Mouse (Mus musculus): ENCODE results near the gene Pygo2.

DNA sequence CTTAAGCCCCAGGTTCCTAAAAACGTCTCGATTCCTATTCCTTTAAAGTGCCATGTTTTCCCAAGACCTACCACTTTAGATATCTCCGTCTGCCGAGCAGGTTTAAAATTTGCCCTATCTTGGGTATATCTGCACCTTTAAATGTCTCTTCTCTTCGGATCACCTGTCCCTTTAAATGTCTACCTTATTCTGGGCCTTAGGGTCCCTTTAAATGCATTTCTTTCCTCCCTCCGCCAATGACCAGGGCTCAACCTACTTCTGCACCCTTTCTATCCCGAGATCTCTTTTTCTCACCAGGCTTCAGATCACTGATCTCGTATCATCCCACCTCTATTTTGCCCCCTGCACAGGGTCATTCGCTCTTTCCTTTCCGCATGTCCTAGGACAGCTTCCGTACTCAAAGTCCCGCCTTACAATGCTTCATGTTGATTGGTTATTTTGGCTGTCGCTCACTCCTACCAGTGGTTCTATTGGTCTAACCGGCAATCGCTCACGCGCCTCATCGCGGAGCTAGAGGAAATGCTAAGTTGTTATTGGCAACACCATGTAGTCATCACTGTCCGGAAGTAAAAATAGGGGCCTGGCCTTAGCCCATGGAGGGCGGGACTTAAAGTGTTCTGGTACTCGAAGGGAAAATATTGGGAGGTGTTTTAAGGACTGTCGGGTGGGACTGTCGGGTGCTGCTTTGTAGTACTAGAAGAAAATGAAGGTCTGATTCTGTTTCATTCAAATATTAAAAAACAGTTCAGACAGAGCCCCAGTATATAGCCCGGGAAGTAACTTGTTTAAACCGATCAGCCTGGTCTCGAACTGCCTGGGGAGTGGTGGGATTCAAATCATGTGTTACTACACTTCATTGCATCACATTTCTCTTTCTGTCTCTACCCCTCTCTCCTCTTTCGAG, 18.3 kb upstream of the Pygo2 start, which contains the start of gene Flad1:
- TF ChIP-seq CTCF (IDR thresholded peaks at IDR 0.05; ENCODE audit: insufficient read depth, low read depth, low read length), result no peak
- no peak for TF ChIP-seq POLR2A (IDR thresholded peaks at IDR 0.05; ENCODE audit: insufficient read depth, low read depth, low read length)
